22 mouse cellular contexts compared by ENCODE assay signal in the genomic region with DNA sequence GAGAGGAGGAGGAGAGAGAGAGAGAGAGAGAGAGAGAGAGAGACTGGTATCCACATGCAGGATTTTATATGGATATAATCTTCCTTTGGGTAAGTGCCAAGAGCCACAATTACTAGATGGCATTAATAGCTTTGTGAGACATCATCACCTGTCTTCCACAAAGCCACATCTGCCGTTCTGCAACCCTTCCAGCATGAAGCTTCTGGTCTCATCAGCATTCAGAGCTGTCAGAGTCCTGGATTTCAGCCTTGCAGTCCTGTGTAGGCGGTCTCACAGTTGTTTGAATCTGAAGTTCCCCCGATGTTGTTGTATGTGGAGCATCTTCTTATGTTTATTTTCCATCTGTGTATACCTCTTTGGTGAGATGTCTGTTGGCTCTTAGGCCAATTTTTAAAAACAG. TPM values are rescaled to one million over a fixed set of nuclear protein-coding genes. Genes with fewer than 3 reads are reported as not detected.
A peak's percentile ranks its signal among the peaks of the same experiment; 100 is the strongest.
DNase-seq lines count a peak whose midpoint lies in the region; ATAC-seq and TF ChIP-seq lines count a peak whose summit lies in the region.
"Had no signal": no experiment of that assay in that cellular context is flagged by ENCODE, and none has a peak within 500 bp of the region (broad histone marks: within the 10 kb centered on the region; RNA-seq: fewer than 3 reads in every experiment).

No protein-coding gene starts in this region.

- H3K27ac ChIP-seq in forebrain, embryonic 14.5 days (ENCODE audit: low read depth, low read length): no peak overlapping the region
- no peak overlapping the region for H3K27ac ChIP-seq in forebrain, embryonic 11.5 days (ENCODE audit: low read depth, low read length)
- peak overlapping the region; percentile 67 for H3K27ac ChIP-seq in left cerebral cortex, adult 2 months
- H3K27ac ChIP-seq: embryonic facial prominence, embryonic 12.5 days; heart, embryonic 13.5 days; hindbrain, postnatal 0 days; limb, embryonic 10.5 days; liver, embryonic 14.5 days; stomach, embryonic 15.5 days had no signal

- no peaks in the 10 kb centered on the region for H3K9me3 ChIP-seq in forebrain, embryonic 14.5 days (replicated peaks; ENCODE audit: control insufficient read depth, low read length)
- H3K9me3 ChIP-seq in forebrain, embryonic 11.5 days (ENCODE audit: control insufficient read depth, low read length): no peaks in the 10 kb centered on the region
- H3K9me3 ChIP-seq: embryonic facial prominence, embryonic 12.5 days; heart, embryonic 13.5 days; limb, embryonic 10.5 days; megakaryocyte, embryonic 14.5 days; stomach, embryonic 15.5 days had no signal

- intact Hi-C loops in left cerebral cortex, adult 2 months (cut with DNase I): loop anchor here (10.0 kb wide), 1 partner anchor 203 kb away; no protein-coding TSS in a partner anchor
- intact Hi-C loops in left cerebral cortex, postnatal 10 days (cut with DNase I): loop anchor here (10.0 kb wide), 2 partner anchors 93 to 203 kb away; a partner anchor contains a TSS

- H3K27me3 ChIP-seq in forebrain, embryonic 14.5 days (replicated peaks; ENCODE audit: control insufficient read depth, insufficient read depth, low read length): no peaks in the 10 kb centered on the region
- H3K27me3 ChIP-seq in forebrain, embryonic 11.5 days (ENCODE audit: control insufficient read depth, insufficient read depth, low read length): no peaks in the 10 kb centered on the region
- H3K27me3 ChIP-seq: embryonic facial prominence, embryonic 12.5 days; heart, embryonic 13.5 days; megakaryocyte, embryonic 14.5 days; stomach, embryonic 15.5 days had no signal

- no peak overlapping the region for H3K9ac ChIP-seq in forebrain, embryonic 14.5 days (ENCODE audit: low read length)
- no peak overlapping the region for H3K9ac ChIP-seq in forebrain, embryonic 11.5 days (ENCODE audit: low read length)
- H3K9ac ChIP-seq: embryonic facial prominence, embryonic 12.5 days; heart, embryonic 13.5 days; liver, embryonic 14.5 days; stomach, embryonic 15.5 days had no signal

- no peaks in the 10 kb centered on the region for H3K4me1 ChIP-seq in forebrain, embryonic 14.5 days (ENCODE audit: control insufficient read depth, insufficient read depth, low read length)
- H3K4me1 ChIP-seq in forebrain, embryonic 11.5 days (replicated peaks; ENCODE audit: control insufficient read depth, insufficient read depth, low read length): no peaks in the 10 kb centered on the region
- H3K4me1 ChIP-seq: stomach, embryonic 15.5 days had no signal

- no peaks in the 10 kb centered on the region for H3K36me3 ChIP-seq in forebrain, embryonic 14.5 days (ENCODE audit: control insufficient read depth, insufficient read depth, low read length)
- no peaks in the 10 kb centered on the region for H3K36me3 ChIP-seq in forebrain, embryonic 11.5 days (ENCODE audit: control insufficient read depth, insufficient read depth, low read length)
- H3K36me3 ChIP-seq: embryonic facial prominence, embryonic 12.5 days; heart, embryonic 13.5 days; limb, embryonic 10.5 days; stomach, embryonic 15.5 days had no signal

- WGBS in forebrain, embryonic 14.5 days: 65% methylated on average over 3 of the region's 3 CpGs
- 86% methylated on average over 3 of the region's 3 CpGs for WGBS in forebrain, embryonic 11.5 days

- no peak overlapping the region for H3K4me2 ChIP-seq in forebrain, embryonic 14.5 days (ENCODE audit: low read length)
- no peak overlapping the region for H3K4me2 ChIP-seq in forebrain, embryonic 11.5 days (ENCODE audit: low read depth, low read length, severe bottlenecking)
- H3K4me2 ChIP-seq: embryonic facial prominence, embryonic 12.5 days; heart, embryonic 13.5 days; stomach, embryonic 15.5 days had no signal

- ATAC-seq in forebrain, embryonic 14.5 days: no peak
- no peak for ATAC-seq in forebrain, embryonic 11.5 days (replicated peaks; ENCODE audit: low FRiP score)
- ATAC-seq: hindbrain, postnatal 0 days; midbrain, embryonic 16.5 days had no signal

- H3K4me3 ChIP-seq in forebrain, embryonic 14.5 days (ENCODE audit: low read depth, low read length): no peak overlapping the region
- H3K4me3 ChIP-seq in forebrain, embryonic 11.5 days (ENCODE audit: low read depth, low read length): no peak overlapping the region
- H3K4me3 ChIP-seq in left cerebral cortex, adult 2 months: no peak overlapping the region
- H3K4me3 ChIP-seq: embryonic facial prominence, embryonic 12.5 days; heart, embryonic 13.5 days; limb, embryonic 10.5 days; megakaryocyte, embryonic 14.5 days; stomach, embryonic 15.5 days had no signal

- TF ChIP-seq CTCF in left cerebral cortex, adult 2 months (IDR thresholded peaks at IDR 0.05): no peak

- DNase-seq in forebrain, embryonic 14.5 days (ENCODE audit: low spot score): peak; percentile 44
- DNase-seq in forebrain, embryonic 11.5 days (ENCODE audit: low spot score): no peak
- no peak for DNase-seq in left cerebral cortex, adult 2 months (ENCODE audit: extremely low spot score in 1 of 2, low spot score in 2 of 2)
- DNase-seq in left cerebral cortex, postnatal 10 days (ENCODE audit: extremely low spot score in 1 of 2, low spot score in 2 of 2): no peak
- peak; percentile 49 to 74 for DNase-seq in right cerebral cortex, postnatal 10 days (ENCODE audit: low spot score in 2 of 2)
- DNase-seq in right cerebral cortex, postnatal 4 days: no peak
- DNase-seq in right cerebral cortex, postnatal 36 days (ENCODE audit: low spot score in 2 of 2): peak; percentile 49 to 63
- no peak for DNase-seq in lung, postnatal 4 days
- DNase-seq: adrenal gland, adult 8-10 months; cerebellum, adult 8-10 months; heart, postnatal 36 days; kidney, adult 18-20 months; kidney, postnatal 14 days; lung, postnatal 10 days had no signal

RNA-seq across cellular contexts. Expression of a gene that starts 9.7 kb away (rescaled TPM):
- 1.2 and 1.5 TPM in 2 replicates for polyA plus RNA-seq in forebrain, embryonic 14.5 days (2014; fragmentation: Nextera tagmentation; extraction: Ambion mirVana)
- 1.1 and 1.5 TPM in 2 replicates for polyA plus RNA-seq in forebrain, embryonic 11.5 days (2014; fragmentation: Nextera tagmentation; extraction: Ambion mirVana)
- total RNA-seq in left cerebral cortex, adult 2 months (2021): 10 to 100 TPM; 21.4 to 23.4 TPM
- 10 to 100 TPM; 13.4 to 19.2 TPM for total RNA-seq in left cerebral cortex, postnatal 10 days (2021)

Comparison
In these comparisons a context has a peak if more than half of its experiments do, and no peak if none do; other contexts are left out.
1. DNase-seq: peak in forebrain, embryonic 14.5 days (single experiment), right cerebral cortex, postnatal 10 days (2 of 2) and right cerebral cortex, postnatal 36 days (2 of 2); none in forebrain, embryonic 11.5 days (single experiment), left cerebral cortex, adult 2 months (0 of 2), left cerebral cortex, postnatal 10 days (0 of 2), right cerebral cortex, postnatal 4 days (single experiment) and lung, postnatal 4 days (0 of 2).